Mouse (Mus musculus): Measurements from ENCODE around the gene Klkb1.

- no peak for TF ChIP-seq POLR2A (IDR thresholded peaks at IDR 0.05; ENCODE audit: borderline replicate concordance, extremely low read depth, insufficient read depth, insufficient read length, poor library complexity, severe bottlenecking)
- no peak for TF ChIP-seq CTCF (IDR thresholded peaks at IDR 0.05; ENCODE audit: borderline replicate concordance, extremely low read depth, insufficient read depth, insufficient read length)
Measured at GRCm38 (mm10) chr8:45333493-45333892, 38.8 kb upstream of the Klkb1 start.
